Mouse (Mus musculus) adipocyte (in vitro differentiated cells): ENCODE data around the gene Nasp.

Experiments used
- DNase-seq: peaks from one replicate; pipeline ENCODE4 v3.0.0-alpha.2; 2016; ENCODE audit warnings: low spot score

The Nasp gene

DNA sequence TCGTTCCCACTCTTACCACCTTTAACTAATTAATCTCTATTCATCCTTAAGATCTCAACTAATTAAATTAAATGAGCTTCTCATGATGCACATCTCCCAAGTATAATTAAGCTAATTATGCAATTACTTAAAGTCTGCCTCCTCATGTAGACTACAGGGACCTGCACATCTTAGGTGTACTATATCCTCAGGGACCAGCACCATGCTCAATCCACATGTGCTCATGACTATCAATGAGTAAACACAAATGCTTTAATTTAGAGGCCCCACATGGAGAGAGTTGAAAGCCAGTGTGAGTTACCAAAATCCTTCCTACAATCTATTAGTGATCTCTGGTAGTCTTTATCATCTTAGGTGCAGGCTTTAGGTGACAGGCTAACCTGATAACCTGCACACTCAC is 7.5 kb upstream of the Nasp start:
- DNase-seq = no peak

DNA sequence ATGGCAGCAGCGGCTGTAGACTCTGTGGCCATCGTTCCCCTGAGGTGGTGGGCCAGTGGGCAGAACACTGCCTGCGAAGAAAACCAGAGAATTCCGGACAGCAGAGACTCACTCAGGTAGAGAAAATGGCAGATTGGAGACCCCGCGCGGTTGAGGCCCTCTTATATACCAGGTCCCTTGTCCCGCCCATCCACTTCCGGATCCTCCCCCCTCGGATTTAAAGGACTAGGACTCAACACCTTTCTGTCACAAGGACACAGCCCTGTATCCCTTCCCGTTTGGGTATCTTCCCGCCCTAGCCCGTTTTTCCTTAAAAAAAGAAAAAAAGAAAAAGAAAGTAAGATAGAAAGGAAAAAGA is 403 bp downstream of the Nasp start:
- DNase-seq = peak; percentile 92

DNA sequence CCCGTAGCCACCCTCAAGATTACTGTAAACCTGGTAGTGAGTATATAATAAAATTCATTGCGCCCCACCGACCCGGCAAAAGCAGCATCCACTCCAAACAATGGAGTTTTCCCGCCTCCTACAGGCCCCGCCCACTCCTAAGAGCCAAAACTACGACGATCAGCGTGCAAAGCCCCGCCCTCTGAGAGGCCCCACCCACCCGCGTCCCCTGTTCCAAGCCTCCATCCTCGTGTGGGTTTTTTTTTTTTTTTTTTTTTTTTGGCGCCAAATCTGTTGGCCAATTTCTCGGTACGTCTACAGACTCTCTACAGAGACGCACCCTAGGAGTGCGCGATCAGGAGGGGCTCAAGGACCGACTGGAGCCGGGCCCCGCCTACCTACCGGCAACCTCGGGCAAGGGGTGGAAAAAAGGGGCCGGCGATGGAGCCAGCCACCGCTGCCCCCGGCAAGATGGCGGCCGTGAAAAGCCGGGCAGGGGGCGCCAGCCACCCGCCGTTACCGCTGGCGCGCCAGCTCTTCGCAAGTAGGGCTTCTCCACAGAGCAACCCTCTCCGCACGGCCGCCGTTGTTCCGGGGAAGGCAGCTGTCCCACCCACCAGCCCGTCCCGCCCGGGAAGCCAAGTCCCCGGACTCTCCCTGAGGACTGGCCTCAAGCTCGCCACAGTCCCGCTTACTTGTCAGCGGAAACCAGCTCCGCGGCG is 933 bp downstream of the Nasp start:
- DNase-seq = peak; percentile 88

DNA sequence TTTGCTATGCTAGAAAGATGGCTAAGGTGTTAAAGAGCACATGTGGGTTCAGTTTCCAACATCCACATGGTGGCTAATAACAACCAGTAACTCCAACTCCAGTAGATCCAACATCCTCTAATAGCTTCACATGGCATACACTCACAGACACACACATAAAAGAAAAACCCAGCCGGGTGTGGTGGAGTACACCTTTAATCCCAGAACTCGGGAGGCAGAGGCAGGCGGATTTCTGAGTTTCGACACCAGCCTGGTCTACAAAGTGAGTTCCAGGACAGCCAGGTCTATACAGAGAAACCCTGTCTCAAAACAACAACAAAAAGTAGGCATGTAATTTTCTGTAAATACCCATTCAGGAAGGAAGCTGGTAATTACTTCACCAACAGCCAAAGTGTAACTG is 2.9 kb downstream of the Nasp start:
- DNase-seq = no peak

DNA sequence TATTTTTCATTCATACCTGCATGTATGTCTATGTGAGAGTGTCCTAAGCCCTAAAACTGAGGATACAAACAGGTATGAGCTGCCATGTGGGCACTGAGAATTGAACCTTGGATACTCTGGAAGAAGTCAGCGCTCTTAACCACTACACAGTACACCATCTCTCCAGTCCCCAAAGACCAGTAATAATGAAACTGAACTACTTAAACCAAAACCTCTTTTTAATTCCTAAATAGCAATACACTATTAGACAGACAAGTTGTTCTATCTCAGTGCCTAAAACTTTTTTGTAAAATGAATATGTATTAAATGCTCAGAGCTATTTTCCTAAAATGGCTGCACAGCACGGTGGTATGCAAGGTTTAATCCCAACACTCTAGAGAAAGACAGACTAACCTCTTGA is 12.5 kb downstream of the Nasp start:
- DNase-seq = no peak

DNA sequence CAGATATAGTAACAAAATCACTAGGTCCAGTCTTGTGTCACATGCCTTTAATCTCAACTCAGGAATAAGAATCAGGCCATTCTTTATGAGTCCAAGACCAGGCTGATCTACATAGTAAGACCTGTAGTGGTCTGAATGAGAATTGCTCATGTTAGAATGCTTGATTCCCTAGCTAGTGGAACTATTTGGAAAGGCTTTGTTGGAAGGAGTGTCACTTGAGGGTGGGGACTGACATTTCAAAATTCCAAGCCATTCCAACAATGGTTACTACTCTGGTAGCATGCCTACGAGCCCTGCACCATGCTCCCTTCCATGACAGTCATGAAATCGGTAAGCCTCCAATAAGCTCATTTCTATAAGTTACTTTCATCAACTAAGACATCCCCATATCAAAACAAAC is 15.1 kb downstream of the Nasp start:
- no peak for DNase-seq

DNA sequence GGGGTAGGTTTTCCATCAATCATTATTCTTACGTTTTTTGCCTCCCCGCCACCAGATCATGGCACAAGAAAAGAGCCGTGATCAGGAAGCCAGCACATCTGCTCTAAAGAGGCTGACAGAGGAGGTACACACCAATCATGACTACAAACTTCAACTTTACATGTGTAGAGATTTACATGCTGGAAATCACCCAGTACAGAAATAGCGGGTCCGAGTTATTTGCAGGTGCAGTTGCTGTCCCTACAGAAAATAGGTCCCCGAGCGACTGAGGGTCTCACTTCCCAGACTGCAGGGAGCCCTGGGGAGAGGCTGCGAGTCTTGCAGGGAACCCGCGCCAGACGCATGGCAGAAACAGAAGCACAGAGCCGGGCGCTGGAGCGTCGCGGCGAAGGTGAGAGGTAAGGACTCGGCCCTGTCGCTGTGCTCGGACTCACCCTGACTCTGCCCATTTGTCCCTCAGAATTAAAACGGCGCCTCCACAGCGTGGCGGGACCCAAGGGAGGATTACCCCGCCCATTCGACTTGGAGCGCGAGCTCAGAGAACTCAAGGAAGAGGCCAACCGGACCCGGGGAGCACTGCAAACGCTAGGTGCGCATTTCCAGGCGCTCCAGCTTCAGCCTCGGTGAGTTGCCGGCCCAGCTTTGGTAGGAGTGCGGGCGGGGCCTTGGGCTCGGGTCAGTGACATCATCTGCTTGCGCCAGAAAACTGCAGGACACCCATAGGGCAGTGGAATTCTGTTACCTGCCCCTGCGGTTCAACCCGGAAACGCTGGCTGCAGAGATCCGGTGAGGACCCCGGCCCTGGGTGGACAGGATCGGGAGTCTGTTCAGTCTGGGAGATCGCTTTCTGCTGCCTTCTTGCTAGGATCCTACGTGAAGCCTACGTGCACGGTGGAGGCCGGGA is 30.5 kb downstream of the Nasp start:
- DNase-seq = peak; percentile 73

DNA sequence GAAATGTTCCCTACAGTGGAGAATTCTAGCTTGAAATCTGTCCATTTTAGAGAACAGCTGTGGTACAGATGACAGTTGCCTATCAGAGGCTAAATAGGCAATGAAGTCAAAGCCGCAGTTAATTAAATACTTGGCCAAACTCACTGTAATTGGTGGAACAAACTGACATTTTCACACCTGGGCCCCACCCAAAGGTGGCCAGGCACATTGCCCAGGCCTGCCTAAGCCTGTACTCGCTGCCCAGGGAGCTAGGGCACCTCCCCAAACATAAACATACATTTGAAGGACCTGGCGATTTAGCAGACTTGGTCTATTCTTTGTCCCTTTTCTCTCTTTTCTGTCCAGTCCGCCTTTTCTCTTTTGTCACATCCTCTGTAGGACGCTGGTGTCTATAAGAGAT is 31.4 kb downstream of the Nasp start, which contains the start of gene Ccdc17:
Gene Ccdc17 (plus strand): TSS at position 276 of the 400 bp plus-strand sequence.
- no peak for DNase-seq

DNA sequence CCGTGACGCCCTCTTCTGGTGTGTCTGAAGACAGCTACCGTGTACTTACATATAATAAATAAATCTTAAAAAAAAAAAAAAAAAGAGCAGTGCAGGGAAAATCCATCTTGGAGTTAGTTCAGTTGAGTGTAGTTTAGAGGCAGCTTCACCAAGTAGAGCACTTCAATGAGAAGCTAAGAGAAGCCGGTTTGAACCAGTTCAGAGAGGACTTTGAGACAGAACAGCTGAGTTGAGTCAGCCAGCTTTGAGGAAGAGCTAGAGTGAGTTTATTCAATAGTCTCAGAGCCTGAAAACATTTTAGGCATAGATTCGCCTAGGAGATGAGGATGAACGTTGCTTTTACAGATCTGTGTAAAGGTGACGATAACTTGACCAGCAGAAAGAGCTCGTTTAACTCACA is 31.9 kb downstream of the Nasp start:
- no peak for DNase-seq

DNA sequence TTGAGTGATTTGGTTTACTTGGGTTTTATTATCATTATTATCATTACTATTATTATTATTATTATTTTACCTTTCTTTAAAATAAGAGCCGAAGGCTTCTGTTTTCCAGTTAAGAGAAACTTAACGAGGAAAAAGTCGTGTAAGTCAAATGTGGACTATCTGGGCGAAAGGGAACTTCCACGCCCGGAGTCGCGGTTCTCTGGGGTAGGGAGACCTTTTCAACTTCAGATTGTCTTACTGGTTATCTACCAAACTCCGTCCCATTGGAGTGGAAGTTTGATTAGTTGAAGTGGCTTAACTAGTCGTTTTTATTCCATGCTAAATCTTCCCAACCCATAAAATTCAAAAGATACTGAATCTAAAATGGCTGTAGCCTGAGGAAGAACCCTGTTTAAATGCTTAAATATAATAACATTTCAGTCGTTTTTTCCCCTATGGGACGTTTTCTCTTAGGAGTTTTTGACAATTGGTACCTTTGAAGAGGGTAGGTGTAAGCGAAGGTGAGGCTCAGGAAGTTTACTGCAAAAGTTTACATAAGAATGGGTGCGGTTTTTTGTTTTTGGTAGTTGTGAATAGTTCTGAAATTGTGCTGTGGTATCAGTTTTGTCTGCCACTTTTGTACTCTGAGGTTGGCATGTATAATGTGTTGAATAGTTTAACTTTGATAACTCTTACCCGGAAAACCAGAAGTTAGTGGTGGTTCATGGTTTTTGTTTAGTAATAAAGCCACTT is 69.4 kb downstream of the Nasp start:
- peak; percentile 52 for DNase-seq

DNA sequence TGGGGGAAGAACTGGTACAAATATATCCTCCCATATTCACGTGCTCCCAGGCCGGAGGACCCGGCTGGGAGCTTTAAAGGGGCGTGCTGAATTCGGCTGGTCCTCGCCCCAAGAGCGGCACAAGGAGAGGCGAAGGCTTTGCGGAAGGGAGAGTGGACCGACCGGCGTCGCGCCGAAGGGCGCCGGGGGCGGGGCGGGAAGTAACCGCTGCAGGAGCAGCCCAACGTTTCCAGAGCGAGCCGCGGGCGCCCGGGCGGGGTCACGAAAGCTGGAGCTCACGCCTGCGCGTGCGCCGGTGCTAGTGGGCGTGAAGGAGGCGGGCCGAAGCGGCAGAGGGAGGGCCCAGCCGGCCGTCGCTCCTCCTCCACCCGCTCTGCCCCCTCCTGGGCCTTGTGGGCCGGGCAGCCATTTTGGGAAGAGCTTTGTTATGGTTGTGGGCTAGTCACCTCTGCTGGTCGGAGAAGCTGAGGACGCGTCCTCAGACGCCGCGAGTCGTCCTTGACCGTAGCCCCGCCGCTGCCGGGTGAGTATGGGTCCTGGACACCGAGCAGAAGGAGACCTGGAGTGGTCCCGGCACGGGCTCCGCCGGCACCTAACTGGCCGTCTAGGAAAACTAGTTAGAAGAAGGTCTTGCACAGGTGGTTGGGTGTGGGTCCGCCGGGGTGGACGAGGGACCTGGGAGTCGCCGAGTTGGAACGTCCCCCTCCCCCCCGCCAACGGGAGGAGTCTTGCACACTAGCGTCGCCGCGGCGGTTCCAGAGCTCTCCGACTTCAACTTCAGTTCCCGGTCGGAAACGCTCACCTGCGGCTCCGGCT is 70.2 kb downstream of the Nasp start, which contains the start of gene Gpbp1l1:
Gene Gpbp1l1 (plus strand): TSS at position 353 of the 816 bp plus-strand sequence.
- DNase-seq = peak; percentile 95

DNA sequence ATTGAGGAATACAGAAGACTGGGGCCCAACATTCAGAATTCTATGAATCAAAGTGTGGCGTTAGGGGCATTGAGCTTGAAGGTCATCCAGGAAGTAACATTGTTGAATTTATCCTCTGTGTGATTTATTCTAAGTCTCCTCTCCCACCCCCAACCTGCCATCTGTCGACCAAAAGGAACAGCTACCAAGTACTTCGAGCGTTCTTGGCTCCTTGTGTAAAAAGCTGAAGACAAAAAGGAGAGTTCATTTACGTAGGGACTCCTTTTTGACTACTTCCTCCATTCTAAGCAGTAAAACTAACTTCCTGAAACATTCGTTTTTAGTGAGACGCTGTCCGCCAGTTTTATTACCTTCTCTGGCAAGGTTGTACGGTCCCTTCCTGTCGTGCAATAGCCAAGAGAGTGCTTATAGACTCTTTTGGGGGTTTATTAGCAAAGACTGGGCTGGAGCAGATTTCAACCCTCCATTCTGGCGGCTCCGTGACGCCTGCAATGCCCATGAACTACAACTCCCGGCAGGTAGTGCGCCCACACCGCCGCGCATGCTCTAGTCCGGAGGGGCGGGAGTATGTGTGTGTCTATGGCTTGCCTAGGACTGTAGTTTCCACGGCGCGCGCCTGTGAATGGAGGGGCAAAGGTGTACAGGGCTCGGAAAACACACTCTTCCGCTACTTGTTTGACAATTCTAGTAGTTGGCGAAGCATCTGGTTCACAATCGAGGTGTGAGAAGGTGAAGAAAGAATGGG is 71.0 kb downstream of the Nasp start:
- DNase-seq = peak; percentile 93

DNA sequence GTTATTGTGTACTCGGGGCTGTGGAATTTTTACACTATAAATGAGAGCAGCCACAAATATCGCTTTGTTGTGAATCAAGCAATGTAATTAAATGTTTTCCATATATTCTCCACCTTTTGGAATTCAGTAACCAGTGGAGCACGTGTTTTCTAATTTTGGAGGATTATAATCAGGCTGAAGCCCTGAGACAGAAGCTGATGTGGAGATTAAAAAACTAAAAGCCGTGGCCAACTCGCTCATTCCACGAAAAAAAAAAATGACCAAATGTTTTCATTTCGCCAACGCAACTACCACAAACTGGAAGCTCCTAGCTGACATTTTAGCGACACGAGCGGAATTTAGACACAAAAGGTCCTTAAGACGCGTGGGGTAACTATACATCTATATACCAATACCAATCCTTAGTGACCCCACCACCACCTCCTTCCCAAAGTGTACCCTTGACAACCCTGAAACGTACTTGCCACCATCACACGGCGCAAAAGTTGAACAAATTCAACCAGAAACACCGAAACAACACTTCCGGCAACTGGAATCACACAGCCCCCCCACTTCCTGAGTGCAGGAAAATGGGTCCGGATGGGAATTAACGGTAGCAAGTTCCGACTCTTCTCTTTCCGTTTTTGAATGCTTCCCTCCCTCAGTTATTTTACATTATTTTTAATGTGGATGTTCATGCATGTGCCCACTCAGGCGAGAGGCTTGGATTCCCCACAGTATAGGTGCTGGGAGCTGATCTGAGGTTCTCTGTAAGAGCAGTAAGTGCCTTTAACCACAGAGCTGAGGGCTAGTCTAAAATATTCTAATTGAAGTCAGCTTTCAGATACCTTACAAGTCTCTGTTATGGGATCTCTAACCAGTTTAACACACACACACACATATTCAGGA is 72.1 kb downstream of the Nasp start, which contains the start of gene Tmem69:
Gene Tmem69 (minus strand): TSS at position 524 of the 888 bp plus-strand sequence.
- peak; percentile 84 for DNase-seq

DNA sequence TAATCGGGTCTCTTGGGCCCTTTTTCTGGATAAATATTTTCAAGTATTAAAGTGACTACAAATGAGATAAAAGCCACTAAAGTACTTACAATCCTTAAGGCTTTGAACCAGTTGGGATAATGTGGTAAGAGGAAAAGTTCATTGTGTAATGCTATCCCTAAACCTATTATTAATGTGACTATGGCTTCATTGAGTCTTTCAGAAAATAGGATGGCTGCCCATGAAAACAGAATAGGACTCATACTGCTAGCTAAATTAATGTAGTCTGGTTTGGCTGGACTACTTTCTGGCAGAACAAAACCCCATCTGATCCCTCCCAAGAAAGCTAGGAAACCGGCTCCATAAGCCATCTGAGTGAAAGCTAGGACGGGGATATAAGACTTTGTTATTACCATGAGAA is 74.7 kb downstream of the Nasp start:
- DNase-seq = no peak
